Mouse (Mus musculus) frontal cortex, postnatal 14 days (tissue): ENCODE measurements at regions not wholly inside any gene's neighbourhood (a gene's known extent, or its start where the extent isn't known, plus 50 kb on each side); places are given as distances from the start of the nearest gene placed in this dataset.
"Not testable (repeated sequence)": the region's sequence is repeated elsewhere in the genome, so short reads cannot be mapped to it uniquely, and the experiment has no call there.

Experiments
- DNase-seq, 2 experiments: peaks; one replicate each; pipeline ENCODE4 v3.0.0; 2022; ENCODE audit warnings: low spot score in 2 of 2

GRCm38 (mm10) chr14:104410730-104411129 is 57.1 kb downstream of the Pou4f1 start:
- DNase-seq: no peak

DNA sequence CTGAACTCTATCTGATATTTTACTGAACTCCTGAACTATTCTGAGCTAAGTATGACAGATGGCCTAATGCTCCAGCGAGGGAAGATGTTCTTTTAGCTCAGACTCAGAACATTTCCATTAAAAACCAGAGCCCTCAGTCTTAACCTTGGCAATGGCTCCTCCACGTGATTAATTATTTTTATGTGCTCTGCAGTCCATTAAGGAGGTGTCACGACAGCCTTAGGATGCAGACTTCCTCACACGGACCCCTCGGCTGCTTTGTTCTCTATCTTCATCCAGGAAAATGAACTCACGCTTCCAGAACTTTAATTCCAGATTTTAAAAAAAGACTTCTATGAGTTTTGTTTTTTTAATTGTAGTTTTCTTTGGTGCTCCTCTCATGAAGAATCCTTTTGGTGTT is 57.5 kb downstream of the Pou4f1 start:
- DNase-seq: no peak

DNA sequence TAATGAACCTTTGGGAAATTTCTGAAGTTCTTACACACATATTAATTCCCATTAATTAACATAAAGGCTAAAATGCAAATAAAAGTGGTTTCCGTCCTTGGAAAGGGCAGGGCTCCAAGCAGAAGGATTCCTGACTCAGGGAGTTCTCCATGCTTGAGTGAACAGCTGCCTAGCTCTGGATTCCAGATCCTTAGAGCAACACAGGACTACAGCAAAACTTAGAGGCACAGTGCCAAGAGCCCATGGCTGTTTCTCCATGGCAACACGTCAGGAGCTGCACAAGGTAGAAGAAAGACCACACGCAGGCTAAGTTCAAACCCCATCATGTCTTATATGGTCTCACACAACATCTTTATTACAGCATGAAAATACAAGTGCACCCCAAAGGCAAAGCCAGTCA is 61.7 kb downstream of the Pou4f1 start:
- no peak for DNase-seq

GRCm38 (mm10) chr14:104389297-104390071 is 78.3 kb downstream of the Pou4f1 start:
- DNase-seq: no peak

- DNase-seq: no peak
These were observed 78.9 kb downstream of the Pou4f1 start for GRCm38 (mm10) chr14:104388879-104389278.

DNA sequence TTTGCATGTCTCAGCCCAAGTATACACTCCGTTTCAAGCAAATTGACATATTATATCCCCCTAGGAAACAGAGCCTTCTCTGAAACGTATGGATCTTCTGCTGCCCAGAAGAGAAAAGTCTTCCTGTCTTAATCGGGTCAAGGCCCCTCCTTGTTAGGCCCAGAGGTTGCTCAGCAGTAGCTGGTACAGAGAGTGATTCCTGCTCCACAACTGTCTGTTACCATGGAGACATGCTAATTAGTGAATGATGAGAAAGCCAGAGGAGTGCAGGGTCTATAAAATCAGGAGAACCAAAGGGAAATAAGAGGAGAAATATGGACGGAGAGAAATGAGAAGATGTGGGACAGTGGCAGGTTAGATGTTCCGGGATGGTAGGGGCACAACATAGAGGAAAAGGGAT is 86.8 kb downstream of the Pou4f1 start:
- no peak for DNase-seq

- DNase-seq: no peak
These were observed 95.0 kb downstream of the Pou4f1 start for GRCm38 (mm10) chr14:104372776-104373175.

GRCm38 (mm10) chr14:104356636-104357035 is 111.2 kb downstream of the Pou4f1 start:
- DNase-seq: no peak

GRCm38 (mm10) chr14:104336783-104337182 is 131.0 kb downstream of the Pou4f1 start:
- not testable (repeated sequence) for DNase-seq

- no peak for DNase-seq
These were observed 141.7 kb downstream of the Pou4f1 start for GRCm38 (mm10) chr14:104326089-104326488.

GRCm38 (mm10) chr14:104300141-104300540 is 167.7 kb downstream of the Pou4f1 start:
- DNase-seq: no peak

DNA sequence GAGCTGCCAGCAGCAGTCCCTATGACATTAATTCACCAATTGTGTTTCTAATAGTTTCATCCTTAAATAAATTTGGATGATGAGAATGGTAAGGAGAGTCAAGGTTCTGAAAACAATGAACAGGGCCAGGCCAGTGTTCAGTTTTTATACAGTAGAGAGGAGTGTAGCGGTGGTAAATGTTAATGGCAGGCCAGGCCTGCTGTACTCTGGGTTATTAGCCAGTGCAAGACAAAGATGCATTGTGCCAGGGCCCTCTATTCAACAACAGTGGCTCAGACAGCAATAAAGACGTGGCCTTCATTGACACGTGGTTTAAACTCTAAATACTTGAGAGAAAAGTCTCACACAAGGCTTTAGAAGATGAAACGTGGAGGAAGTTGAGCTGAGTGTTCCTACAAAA is 169.5 kb downstream of the Pou4f1 start:
- DNase-seq: no peak

- DNase-seq: no peak
These were observed 170.2 kb downstream of the Pou4f1 start for GRCm38 (mm10) chr14:104297316-104298311.

GRCm38 (mm10) chr14:104293814-104294213 is 174.0 kb downstream of the Pou4f1 start:
- no peak for DNase-seq

DNA sequence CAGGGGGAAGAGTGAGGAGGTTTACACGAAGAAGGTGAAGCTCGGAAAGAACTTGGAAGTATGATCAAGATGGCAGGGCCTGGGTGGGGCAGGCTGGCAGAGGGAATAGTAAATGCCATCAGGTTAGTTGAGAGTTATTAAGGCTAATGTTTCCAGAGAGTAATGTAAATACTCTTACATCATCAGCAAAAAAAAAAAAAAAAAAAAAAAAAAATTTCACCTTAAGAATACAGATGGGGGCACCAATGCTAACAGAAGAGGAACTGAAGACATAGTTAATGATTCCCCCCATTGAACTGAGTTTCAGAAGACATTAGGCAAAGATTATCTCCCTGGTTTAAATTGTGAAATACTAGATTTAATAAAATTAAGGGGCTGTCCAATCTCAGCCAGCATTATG is 174.7 kb downstream of the Pou4f1 start:
- no peak for DNase-seq

DNA sequence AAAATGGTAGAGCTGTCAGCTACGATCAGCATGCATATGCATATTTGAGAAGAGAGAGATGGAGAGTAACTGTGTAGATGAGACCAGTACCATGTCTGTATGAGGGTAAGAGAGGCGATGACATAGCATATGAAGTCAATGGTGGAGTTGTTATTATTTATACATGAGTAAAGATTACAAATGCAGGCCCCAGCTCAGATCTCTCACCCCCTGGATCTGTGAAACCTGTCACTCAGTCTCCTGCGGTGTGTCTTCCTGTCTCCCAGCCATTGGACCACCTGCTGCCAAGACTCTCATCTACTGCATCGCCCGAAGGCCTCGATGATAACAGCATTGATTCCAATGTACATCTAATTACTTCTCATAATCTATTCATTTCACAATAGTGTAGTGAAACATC is 187.4 kb downstream of the Pou4f1 start:
- DNase-seq: no peak

DNA sequence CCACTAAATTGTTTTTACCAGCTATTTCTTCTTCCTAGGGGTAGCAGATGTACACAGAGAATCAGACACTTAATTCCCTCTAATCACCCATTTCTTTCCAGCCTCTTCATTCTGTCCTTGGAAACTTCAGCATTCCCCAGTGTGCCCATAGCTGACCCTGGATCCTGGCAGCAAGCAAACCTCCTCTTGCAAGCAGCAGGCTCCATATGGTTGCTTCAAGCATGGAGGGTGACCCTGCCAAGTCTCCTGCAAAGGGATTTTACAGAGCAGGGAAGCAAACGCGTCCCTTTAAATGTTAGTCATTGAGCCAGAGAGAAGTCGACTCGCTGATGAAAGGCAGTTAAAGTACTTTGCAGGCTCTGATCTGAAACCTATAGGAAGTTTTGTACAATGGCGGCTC is 187.9 kb downstream of the Pou4f1 start:
- no peak for DNase-seq

GRCm38 (mm10) chr14:104274752-104275151 is 193.0 kb downstream of the Pou4f1 start:
- DNase-seq: no peak

DNA sequence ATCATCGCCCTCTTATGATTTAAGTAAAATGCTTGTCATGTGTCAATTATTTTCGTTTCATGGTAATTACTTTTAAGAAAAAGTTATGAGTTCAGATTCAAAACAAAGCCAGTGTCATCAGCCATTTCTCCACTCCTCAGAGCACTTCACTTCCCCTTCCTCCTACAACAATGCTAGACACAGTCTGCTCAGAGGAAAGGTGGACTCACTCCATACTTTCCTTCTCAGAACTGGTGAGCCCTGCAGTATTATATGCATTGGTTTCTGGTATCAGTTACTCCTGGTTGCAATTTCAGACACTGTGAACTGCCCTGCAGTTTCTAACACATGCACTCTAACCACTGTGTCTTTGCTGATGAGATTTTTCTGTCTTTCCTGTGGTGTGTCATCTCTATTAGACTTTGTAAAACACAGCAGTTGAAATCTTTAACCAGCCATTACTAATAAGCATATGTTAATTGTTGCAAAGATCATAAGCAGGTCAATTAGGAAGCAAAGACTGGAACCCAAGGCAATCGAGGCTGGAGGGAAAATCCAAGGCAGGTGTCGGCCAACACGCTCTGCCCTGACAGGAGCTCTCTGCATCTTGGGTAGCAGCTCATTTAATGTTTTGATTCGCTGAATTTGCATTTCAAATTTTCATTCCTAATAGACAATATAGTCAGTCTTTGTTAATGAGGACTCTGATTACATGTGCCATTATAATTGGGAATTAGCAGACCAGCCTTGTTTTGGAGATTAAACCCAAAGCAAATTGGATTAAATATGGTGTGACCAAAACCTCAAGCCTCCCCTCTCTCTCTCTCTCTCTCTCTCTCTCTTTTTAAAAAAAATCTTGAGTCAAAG is 202.7 kb downstream of the Pou4f1 start:
- no peak for DNase-seq

- no peak for DNase-seq
These were observed 250.8 kb downstream of the Pou4f1 start for GRCm38 (mm10) chr14:104216965-104217364.

DNA sequence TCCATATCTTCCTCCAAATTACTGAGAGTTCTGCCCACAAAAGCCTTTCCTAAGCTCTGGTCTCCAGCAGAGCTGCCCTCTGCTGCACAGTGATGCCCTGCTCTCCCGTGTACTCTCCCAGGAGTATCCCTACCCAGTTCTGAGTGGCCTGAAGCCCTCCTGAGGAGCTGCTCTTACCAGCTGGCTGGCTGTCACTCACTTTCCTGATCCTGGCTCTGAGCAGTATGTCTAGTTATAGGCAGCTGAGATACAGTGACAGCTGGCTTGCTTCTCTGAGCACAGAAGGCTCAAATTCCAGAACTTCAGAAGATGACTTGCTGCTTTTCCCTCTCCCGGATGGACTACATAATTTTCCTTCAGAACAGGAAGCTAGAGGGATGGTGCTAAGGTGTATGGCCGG is 257.1 kb downstream of the Pou4f1 start:
- DNase-seq: no peak

DNA sequence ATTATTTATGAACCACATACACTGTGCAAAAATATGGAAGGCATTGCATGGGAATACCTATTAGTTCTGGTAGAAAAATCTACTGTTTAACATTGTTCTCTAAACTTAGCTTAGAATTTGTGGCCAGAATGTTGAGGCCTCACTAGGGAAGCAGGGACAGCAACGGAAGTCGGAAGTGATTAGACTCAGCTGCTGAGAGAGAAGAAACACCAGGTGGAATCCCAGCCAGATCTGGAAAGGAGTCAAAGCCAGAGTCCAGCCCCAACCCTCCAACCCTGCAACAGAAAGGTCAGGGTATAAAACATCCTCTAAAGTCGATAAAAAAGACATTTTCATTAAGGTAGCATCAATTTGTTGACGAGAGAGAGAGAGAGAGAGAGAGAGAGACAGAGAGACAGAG is 258.9 kb downstream of the Pou4f1 start:
- DNase-seq: no peak
